Mouse (Mus musculus): ENCODE measurements at regions not wholly inside any gene's neighbourhood (a gene's known extent, or its start where the extent isn't known, plus 50 kb on each side); places are given as distances from the start of the nearest gene placed in this dataset.

- H3K9ac ChIP-seq (ENCODE audit: low read depth, low read length), result no peak overlapping the region
- no peak overlapping the region for H3K27ac ChIP-seq (ENCODE audit: low read length)
- H3K9me3 ChIP-seq (ENCODE audit: control insufficient read depth, low read length), result no peaks in the 10 kb centered on the region
- 87% methylated on average over 8 of the region's 8 CpGs for WGBS
- no peaks in the 10 kb centered on the region for H3K27me3 ChIP-seq (replicated peaks; ENCODE audit: control insufficient read depth, insufficient read depth, low read length)
- no peak overlapping the region for H3K4me3 ChIP-seq (ENCODE audit: low read length)
- ATAC-seq, result no peak
- H3K4me1 ChIP-seq (ENCODE audit: control insufficient read depth, insufficient read depth, low read length), result no peaks in the 10 kb centered on the region
- no peak overlapping the region for H3K4me2 ChIP-seq (ENCODE audit: low read depth, low read length)
- H3K36me3 ChIP-seq (ENCODE audit: control insufficient read depth, insufficient read depth, low read length), result no peaks in the 10 kb centered on the region
Observed at GRCm38 (mm10) chr6:43914741-43915140, 248.7 kb upstream of the Tpk1 start.

GRCm38 (mm10) chr6:43885992-43886391 is 219.9 kb upstream of the Tpk1 start:
- Histone ChIP-seq H3K4me2 (ENCODE audit: low read depth, low read length) (no peak overlapping the region), H3K27ac (ENCODE audit: low read length) (no peak overlapping the region), H3K4me1 (ENCODE audit: control insufficient read depth, insufficient read depth, low read length) (no peaks in the 10 kb centered on the region), H3K36me3 (ENCODE audit: control insufficient read depth, insufficient read depth, low read length) (no peaks in the 10 kb centered on the region), H3K4me3 (ENCODE audit: low read length) (no peak overlapping the region), H3K9ac (ENCODE audit: low read depth, low read length) (no peak overlapping the region), H3K27me3 (replicated peaks; ENCODE audit: control insufficient read depth, insufficient read depth, low read length) (no peaks in the 10 kb centered on the region), H3K9me3 (ENCODE audit: control insufficient read depth, low read length) (no peaks in the 10 kb centered on the region)
- ATAC-seq, result no peak
- 80% methylated on average over 3 of the region's 3 CpGs for WGBS

GRCm38 (mm10) chr6:43876711-43877110 is 210.6 kb upstream of the Tpk1 start:
- H3K4me3 ChIP-seq (ENCODE audit: low read length), result no peak overlapping the region
- H3K9me3 ChIP-seq (ENCODE audit: control insufficient read depth, low read length), result no peaks in the 10 kb centered on the region
- no peak overlapping the region for H3K27ac ChIP-seq (ENCODE audit: low read length)
- H3K9ac ChIP-seq (ENCODE audit: low read depth, low read length), result no peak overlapping the region
- no peaks in the 10 kb centered on the region for H3K27me3 ChIP-seq (replicated peaks; ENCODE audit: control insufficient read depth, insufficient read depth, low read length)
- WGBS, result 67% methylated on average over 2 of the region's 2 CpGs
- no peak for ATAC-seq
- no peak overlapping the region for H3K4me2 ChIP-seq (ENCODE audit: low read depth, low read length)
- H3K36me3 ChIP-seq (ENCODE audit: control insufficient read depth, insufficient read depth, low read length), result no peaks in the 10 kb centered on the region
- no peaks in the 10 kb centered on the region for H3K4me1 ChIP-seq (ENCODE audit: control insufficient read depth, insufficient read depth, low read length)

GRCm38 (mm10) chr6:43859406-43859805 is 193.3 kb upstream of the Tpk1 start:
- Histone ChIP-seq H3K27me3 (replicated peaks; ENCODE audit: control insufficient read depth, insufficient read depth, low read length) (no peaks in the 10 kb centered on the region), H3K27ac (ENCODE audit: low read length) (no peak overlapping the region), H3K4me2 (ENCODE audit: low read depth, low read length) (no peak overlapping the region), H3K9me3 (ENCODE audit: control insufficient read depth, low read length) (no peaks in the 10 kb centered on the region), H3K4me3 (ENCODE audit: low read length) (no peak overlapping the region), H3K36me3 (ENCODE audit: control insufficient read depth, insufficient read depth, low read length) (no peaks in the 10 kb centered on the region), H3K9ac (ENCODE audit: low read depth, low read length) (no peak overlapping the region), H3K4me1 (ENCODE audit: control insufficient read depth, insufficient read depth, low read length) (no peaks in the 10 kb centered on the region)
- ATAC-seq, result no peak
- WGBS, result 49% methylated on average over 1 of the region's 1 CpGs

- no peak for ATAC-seq
- WGBS, result 75% methylated on average over 1 of the region's 1 CpGs
- Histone ChIP-seq H3K27me3 (replicated peaks; ENCODE audit: control insufficient read depth, insufficient read depth, low read length) (no peaks in the 10 kb centered on the region), H3K27ac (ENCODE audit: low read length) (no peak overlapping the region), H3K4me2 (ENCODE audit: low read depth, low read length) (no peak overlapping the region), H3K9ac (ENCODE audit: low read depth, low read length) (no peak overlapping the region), H3K4me3 (ENCODE audit: low read length) (no peak overlapping the region), H3K36me3 (ENCODE audit: control insufficient read depth, insufficient read depth, low read length) (no peaks in the 10 kb centered on the region), H3K4me1 (ENCODE audit: control insufficient read depth, insufficient read depth, low read length) (no peaks in the 10 kb centered on the region), H3K9me3 (ENCODE audit: control insufficient read depth, low read length) (no peaks in the 10 kb centered on the region)
Observed at GRCm38 (mm10) chr6:43857046-43857445, 191.0 kb upstream of the Tpk1 start.

DNA sequence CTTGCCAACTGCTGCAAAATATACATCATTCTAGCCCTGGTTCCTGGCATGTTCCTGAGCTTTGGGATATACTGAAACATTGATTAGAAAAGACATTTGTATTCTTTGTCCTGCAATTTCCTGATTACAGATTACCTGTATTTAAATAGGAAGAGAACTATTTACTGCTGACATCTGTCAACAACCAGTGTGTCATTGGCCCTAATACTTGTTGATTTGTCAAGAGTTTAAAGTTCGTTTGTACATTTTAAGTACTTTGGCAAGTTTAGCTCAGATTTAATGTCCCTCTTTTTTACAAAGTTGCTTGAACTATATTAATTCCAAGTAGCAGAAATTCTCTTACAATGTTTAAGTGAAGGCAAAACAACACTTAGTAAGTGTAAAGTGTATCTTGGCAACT is 187.4 kb upstream of the Tpk1 start:
- no peaks in the 10 kb centered on the region for H3K36me3 ChIP-seq (ENCODE audit: control insufficient read depth, insufficient read depth, low read length)
- no peak overlapping the region for H3K27ac ChIP-seq (ENCODE audit: low read length)
- ATAC-seq, result no peak
- WGBS, result 77% methylated on average over 1 of the region's 1 CpGs
- H3K4me3 ChIP-seq (ENCODE audit: low read length), result no peak overlapping the region
- H3K4me2 ChIP-seq (ENCODE audit: low read depth, low read length), result no peak overlapping the region
- H3K9me3 ChIP-seq (ENCODE audit: control insufficient read depth, low read length), result no peaks in the 10 kb centered on the region
- H3K27me3 ChIP-seq (replicated peaks; ENCODE audit: control insufficient read depth, insufficient read depth, low read length), result no peaks in the 10 kb centered on the region
- no peaks in the 10 kb centered on the region for H3K4me1 ChIP-seq (ENCODE audit: control insufficient read depth, insufficient read depth, low read length)
- H3K9ac ChIP-seq (ENCODE audit: low read depth, low read length), result no peak overlapping the region

DNA sequence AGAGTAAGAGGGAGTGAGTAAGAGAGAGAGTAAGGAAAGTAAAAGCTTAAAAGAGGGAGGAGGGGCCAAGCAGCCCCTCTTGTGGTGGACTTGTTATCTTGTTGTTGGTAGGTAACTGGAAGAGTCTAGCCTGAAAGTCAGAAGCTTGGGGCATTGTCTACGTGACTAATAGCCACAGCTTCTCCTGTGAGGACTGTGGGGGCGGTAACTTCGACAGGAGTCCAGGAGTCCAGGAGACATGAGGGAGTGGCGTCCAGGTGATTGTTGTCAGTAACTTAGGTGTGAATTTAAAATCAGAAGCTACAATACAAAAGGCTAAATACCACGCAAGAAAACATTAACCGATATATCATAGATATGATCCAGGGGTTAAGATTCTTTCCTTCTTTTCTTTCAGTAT is 185.2 kb upstream of the Tpk1 start:
- Histone ChIP-seq H3K4me3 (ENCODE audit: low read length) (no peak overlapping the region), H3K4me2 (ENCODE audit: low read depth, low read length) (no peak overlapping the region), H3K27me3 (replicated peaks; ENCODE audit: control insufficient read depth, insufficient read depth, low read length) (no peaks in the 10 kb centered on the region), H3K36me3 (ENCODE audit: control insufficient read depth, insufficient read depth, low read length) (no peaks in the 10 kb centered on the region), H3K9ac (ENCODE audit: low read depth, low read length) (no peak overlapping the region), H3K27ac (ENCODE audit: low read length) (no peak overlapping the region), H3K4me1 (ENCODE audit: control insufficient read depth, insufficient read depth, low read length) (no peaks in the 10 kb centered on the region), H3K9me3 (ENCODE audit: control insufficient read depth, low read length) (no peaks in the 10 kb centered on the region)
- 75% methylated on average over 6 of the region's 6 CpGs for WGBS
- peak; percentile 97 for ATAC-seq

DNA sequence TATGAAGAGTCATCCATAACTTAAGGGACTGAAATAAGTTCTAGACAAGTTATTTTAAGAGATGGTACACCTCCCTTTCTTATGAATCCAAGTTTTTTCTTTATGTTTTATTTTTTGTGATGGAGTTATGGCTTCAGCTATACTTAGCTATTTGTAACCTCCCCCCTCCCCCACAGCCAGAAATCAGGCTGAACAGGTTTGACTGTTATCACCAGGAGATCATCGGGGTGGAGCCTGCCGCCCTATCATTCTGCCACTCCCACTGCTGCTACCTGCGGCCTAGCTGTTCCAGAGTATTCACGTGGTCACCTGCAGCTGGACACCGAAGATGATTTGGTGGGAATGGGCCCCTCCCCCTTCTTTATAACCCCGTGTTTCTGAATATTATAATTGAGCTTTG is 172.9 kb upstream of the Tpk1 start:
- ATAC-seq, result peak; percentile 84
- 42% methylated on average over 6 of the region's 6 CpGs for WGBS

GRCm38 (mm10) chr6:43829903-43830302 is 163.8 kb upstream of the Tpk1 start:
- Histone ChIP-seq H3K4me1 (ENCODE audit: control insufficient read depth, insufficient read depth, low read length) (no peaks in the 10 kb centered on the region), H3K27me3 (replicated peaks; ENCODE audit: control insufficient read depth, insufficient read depth, low read length) (no peaks in the 10 kb centered on the region), H3K9me3 (ENCODE audit: control insufficient read depth, low read length) (no peaks in the 10 kb centered on the region), H3K4me3 (ENCODE audit: low read length) (no peak overlapping the region), H3K27ac (ENCODE audit: low read length) (no peak overlapping the region), H3K36me3 (ENCODE audit: control insufficient read depth, insufficient read depth, low read length) (no peaks in the 10 kb centered on the region), H3K4me2 (ENCODE audit: low read depth, low read length) (no peak overlapping the region), H3K9ac (ENCODE audit: low read depth, low read length) (no peak overlapping the region)
- 75% methylated on average over 3 of the region's 3 CpGs for WGBS
- ATAC-seq, result no peak

More for the DNA sequence above, 172.9 kb upstream of the Tpk1 start:
- Histone ChIP-seq H3K36me3 (ENCODE audit: control insufficient read depth, insufficient read depth, low read length) (no peaks in the 10 kb centered on the region), H3K9me3 (ENCODE audit: control insufficient read depth, low read length) (no peaks in the 10 kb centered on the region), H3K4me1 (ENCODE audit: control insufficient read depth, insufficient read depth, low read length) (no peaks in the 10 kb centered on the region), H3K4me2 (ENCODE audit: low read depth, low read length) (no peak overlapping the region), H3K27ac (ENCODE audit: low read length) (no peak overlapping the region), H3K9ac (ENCODE audit: low read depth, low read length) (no peak overlapping the region), H3K27me3 (replicated peaks; ENCODE audit: control insufficient read depth, insufficient read depth, low read length) (no peaks in the 10 kb centered on the region), H3K4me3 (ENCODE audit: low read length) (no peak overlapping the region)

Data from intestine, embryonic 16.5 days (tissue).